Mouse (Mus musculus) spleen, postnatal 10 days (tissue): Measurements from ENCODE around the gene Gpr137.

Source experiments
- DNase-seq, 2 experiments: peaks; one replicate each; pipeline ENCODE4 v3.0.0; 2021 to 2022; ENCODE audit warnings: low spot score in 2 of 2

The Gpr137 gene

GRCm38 (mm10) chr19:6921647-6922567 is 20.4 kb downstream of the Gpr137 start, which contains the start of gene Esrra:
TSS of gene Esrra (minus strand) at chr19:6921813.
- peak; percentile 99 to 100 for DNase-seq

- peak; percentile 56 to 63 for DNase-seq
Observed at GRCm38 (mm10) chr19:6920741-6921636, 21.3 kb downstream of the Gpr137 start.

DNA sequence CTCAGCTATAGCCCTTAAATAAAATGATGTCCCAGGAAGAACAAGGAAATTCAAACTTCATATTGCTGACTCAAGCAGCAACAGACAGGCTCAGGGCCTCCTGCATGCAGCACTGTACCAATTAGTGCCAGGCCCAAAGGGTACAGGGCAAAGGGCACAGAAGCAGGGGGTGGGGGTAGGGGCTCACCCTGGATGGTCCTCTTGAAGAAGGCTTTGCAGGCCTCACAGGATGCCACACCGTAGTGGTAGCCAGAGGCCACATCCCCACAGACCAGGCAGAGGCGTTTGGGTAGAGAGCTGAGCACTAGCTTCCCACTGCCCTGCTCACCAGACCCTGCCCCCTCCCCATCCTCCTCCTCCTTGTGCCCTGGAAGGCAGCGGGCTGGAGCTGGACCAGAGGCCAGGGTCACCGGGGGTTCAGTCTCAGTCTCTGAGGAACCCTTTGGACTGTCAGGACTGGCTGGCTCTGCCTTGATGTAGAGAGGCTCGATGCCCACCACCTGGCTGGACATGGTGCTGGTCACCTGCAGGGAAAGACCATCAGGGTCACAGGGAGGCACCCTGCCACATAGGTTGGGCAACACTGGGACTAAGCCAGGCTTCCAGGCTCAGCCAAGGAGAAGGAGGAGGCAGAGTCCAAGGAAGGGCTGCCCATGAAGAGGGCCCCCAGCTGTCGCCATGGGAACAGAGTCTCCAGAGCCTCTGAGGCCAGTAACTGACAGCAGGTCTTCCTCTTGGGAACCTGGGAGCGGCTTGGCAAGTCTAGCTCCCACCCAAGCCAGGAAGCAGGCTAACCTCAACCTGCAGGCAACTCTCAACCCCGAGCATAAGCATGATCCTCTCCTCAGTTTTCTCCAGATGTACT is 22.2 kb downstream of the Gpr137 start:
- no peak for DNase-seq

DNA sequence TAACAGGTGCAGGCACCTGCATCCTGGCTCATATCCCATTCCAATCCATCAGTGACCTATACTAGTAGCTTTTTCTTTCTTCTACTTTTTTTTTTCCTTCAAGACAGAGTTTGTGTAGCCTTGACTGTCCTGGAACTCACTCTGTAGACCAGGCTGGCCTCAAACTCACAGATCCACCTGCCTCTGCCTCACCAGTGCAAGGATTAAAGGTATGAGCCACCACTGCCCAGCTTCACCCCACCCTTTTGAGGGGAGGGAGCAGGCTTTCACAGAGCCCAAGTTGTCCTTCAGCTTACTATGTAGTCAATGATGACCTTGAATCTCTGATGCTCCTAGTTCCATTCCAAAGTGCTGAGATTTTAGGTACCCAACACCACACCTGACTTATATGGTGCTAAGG is 22.8 kb downstream of the Gpr137 start:
- no peak for DNase-seq

DNA sequence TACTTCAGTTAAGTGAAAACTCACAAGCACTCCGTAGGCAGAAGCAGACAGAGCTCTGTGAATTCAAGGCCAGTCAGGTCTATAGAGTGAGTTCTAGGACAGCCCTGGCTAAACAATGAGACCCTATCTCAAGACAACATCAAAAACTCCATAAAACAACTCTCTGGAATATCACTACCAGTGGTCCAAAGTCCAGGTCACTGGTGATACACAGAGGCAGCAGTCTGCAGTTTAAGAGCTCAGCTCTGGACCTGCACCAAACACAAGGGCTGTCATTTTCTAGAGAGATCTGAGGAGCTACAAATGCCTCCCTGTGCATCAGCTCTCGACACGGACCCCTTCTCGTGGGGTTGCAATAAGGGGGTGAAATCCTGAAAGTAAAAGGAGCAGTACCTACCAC is 24.0 kb downstream of the Gpr137 start:
- no peak for DNase-seq

- no peak for DNase-seq
Observed at GRCm38 (mm10) chr19:6916496-6916895, 25.8 kb downstream of the Gpr137 start.

DNA sequence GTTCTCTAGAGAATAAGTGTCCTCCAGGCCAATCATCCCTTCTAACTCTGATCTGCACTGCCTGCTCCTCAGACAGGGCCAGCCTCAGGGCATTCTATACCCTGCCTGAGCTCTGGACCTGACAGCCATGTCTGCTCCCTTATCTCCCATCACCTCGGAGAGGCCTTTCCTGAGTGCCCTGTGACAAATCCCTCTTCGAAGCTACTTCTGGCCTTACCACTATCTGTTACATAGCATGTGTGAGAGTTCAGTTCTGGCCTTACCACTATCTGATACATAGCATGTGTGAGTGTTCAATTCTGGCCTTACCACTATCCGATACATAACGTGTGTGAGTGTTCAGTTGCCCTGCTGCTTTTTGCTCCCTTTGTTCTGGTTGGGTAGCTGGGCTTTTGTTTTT is 27.0 kb downstream of the Gpr137 start:
- DNase-seq: no peak

GRCm38 (mm10) chr19:6914540-6914939 is 27.7 kb downstream of the Gpr137 start:
- no peak for DNase-seq

GRCm38 (mm10) chr19:6913991-6914390 is 28.3 kb downstream of the Gpr137 start:
- DNase-seq: no peak

DNA sequence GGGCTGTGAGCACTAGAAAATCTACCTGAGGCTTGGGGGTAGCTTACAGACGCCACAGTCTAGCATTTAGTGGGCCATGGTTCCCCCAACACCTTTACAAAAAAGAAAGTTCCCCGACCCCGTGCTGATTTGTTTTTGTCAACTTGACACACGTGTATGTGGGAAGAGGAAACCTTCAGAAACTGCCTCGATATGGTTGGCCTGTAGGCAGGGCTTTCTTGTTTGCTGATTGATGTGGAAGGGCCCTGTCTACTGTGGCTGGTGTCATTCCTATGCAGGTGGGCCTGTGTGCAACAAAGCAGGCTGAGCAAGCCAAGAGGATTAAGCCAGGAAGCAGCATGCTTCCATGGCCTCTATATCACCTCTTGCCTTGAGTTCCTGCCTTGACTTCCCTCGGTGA is 29.2 kb downstream of the Gpr137 start:
- no peak for DNase-seq

- DNase-seq: no peak
Observed at GRCm38 (mm10) chr19:6912205-6912970, 29.9 kb downstream of the Gpr137 start.

- no peak for DNase-seq
Observed at GRCm38 (mm10) chr19:6911101-6912074, 30.9 kb downstream of the Gpr137 start.

- DNase-seq: peak in 1 of 2 experiments; percentile 61
Observed at GRCm38 (mm10) chr19:6910306-6910705, 32.0 kb downstream of the Gpr137 start.

- DNase-seq: peak; percentile 74 to 88
Observed at GRCm38 (mm10) chr19:6909507-6910289, 32.6 kb downstream of the Gpr137 start, which contains the start of the genes Trmt112 and Prdx5. TSS of gene Trmt112 (plus strand) at chr19:6909698. TSS of gene Prdx5 (minus strand) at chr19:6910106.

DNA sequence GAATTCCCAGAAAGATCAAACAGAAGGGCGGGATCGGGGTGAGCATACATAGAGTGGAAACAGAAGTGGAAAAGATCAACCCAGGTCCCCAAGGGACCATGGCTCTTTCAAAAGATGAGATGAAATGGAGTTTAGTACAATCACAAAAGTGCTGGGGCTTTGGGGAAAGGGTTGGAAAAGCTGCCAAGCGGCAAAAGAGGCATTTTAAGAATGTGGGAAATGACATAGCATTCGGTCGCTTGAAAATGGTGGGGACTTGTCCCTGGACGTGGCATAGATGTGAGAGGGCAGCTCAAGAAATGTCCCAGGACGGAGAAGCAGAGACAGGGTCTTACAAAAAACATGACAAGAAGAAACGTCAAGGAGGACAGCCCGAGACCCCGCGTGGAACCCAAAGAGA is 33.3 kb downstream of the Gpr137 start:
- no peak for DNase-seq

DNA sequence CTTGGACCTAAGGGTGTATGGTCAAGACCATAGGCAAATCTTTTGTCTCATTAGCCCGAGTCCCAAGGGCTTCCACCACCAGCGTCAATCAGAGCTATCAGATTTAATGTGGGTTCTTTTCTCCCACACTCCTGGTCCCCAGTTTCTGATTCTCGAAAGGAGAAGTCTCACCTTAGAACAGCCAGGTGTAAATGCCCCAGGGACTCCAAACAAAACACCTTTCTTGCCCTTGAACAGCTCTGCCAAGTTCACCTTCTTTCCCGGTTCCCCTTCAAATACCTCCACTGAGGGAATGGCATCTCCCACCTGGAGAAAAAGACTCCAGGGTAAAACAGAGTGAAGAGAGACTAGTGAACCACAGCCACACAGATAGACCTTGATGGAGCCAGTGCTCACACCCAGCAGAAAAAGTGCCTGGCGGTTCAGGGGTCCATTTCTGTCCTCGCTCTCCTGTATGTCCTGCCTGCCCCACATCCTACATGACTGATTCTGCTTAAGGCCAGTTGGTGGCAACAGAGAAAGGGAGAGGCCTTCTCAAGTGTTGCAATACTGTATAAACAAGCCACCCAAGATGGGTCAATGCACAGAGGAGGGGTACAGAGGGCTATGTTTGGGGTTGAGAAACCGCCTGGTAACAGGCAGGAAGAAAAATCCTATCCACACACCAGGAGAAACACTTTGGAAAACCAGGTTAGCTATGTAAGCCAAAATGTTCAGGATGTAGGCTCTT is 34.3 kb downstream of the Gpr137 start:
- no peak for DNase-seq

GRCm38 (mm10) chr19:6907094-6907493 is 35.2 kb downstream of the Gpr137 start:
- no peak for DNase-seq

- no peak for DNase-seq
Observed at GRCm38 (mm10) chr19:6906199-6906598, 36.1 kb downstream of the Gpr137 start.
